Mouse (Mus musculus): Measurements from ENCODE around the gene Usp17le. TPM values are rescaled to one million over a fixed set of nuclear protein-coding genes. Genes with fewer than 3 reads are reported as not detected.
"Not testable (repeated sequence)": the region's sequence is repeated elsewhere in the genome, so short reads cannot be mapped to it uniquely, and the experiment has no call there.

Usp17le gene
- total RNA-seq (2021) = not detected

DNA sequence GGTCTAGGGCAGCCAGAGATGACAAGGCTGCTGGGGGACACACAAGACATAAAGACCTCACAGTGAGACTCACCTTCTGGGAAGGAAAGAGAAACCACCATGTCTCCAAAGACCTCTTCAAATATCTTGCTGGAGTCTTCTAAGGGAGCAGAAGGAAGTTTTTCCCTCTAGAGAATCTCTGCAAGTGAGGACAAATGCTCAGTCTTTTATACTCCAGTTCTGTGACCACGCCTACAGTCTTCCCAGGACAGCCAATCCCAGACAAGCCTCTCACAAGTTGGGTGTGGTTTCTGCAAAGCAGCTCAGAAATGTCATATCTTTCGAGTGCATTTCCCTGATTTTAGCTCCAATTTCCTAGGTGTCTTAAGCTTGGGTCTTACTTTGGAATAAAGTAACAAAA lies at the start of gene Usp17le:
Gene Usp17le (minus strand): TSS at position 101 of the 400 bp plus-strand sequence.
- DNase-seq; intact Hi-C loops (cut with DNase I): not testable (repeated sequence)

DNA sequence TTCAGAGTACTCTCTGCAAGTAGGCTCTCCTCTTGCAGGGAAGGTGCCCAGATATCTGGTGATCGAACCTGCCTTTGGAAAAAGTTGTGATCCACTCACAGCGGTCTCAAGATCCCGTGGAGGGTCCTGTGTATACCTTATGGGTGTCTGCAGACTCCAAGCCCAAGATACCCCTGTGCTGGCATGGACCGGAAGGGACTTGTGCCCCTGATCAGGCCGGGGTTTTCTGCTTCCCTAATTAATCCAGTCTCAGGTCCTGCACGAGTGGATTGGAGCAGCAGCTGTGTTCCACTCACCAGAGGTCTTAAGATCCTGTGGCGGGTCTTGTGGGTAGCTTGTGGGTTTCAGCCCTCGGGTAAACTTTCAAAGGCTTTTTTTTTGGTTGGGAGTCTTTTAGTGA lies 33.1 kb upstream of the Usp17le start:
- intact Hi-C loops (cut with DNase I); DNase-seq: not testable (repeated sequence)

DNA sequence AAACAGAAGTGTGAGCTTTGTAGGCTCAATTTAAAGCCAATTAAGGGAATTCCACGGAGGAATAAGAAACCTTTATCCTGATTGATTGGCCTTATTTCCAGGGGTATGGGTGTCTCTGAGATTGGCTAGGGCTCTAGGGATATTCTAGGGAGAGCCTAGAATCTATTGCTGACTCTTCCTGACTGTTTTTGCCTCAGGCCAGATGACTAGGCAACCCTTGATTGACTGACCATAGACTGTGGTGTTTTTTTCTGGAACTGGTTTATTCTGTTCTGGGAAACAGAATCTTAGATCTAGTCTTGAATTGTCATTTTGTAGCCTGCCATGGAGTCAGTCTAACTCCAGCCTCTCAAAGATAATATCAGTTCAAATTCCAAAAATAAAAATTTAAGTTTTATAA lies 13.5 kb upstream of the Usp17le start:
- no peak for DNase-seq
- intact Hi-C loops (cut with DNase I) = no loop called here

Other genes with a start within 250 kb of the Usp17le start
- not detected for gene Olfr651, start 227.3 kb downstream of the Usp17le start, total RNA-seq (2021)
- gene Olfr652, start 216.6 kb downstream of the Usp17le start, total RNA-seq (2021) = not detected
- not detected for gene Olfr653, start 200.2 kb downstream of the Usp17le start, total RNA-seq (2021)
- gene Olfr654, start 190.4 kb downstream of the Usp17le start, total RNA-seq (2021) = not detected
- not detected for gene Olfr655, start 175.7 kb downstream of the Usp17le start, total RNA-seq (2021)
- not detected for gene Olfr656, start 163.5 kb downstream of the Usp17le start, total RNA-seq (2021)
- not detected for gene Olfr657, start 152.7 kb downstream of the Usp17le start, total RNA-seq (2021)
- gene Olfr658, start 130.2 kb downstream of the Usp17le start, total RNA-seq (2021) = not detected
- not detected for gene Olfr659, start 110.7 kb downstream of the Usp17le start, total RNA-seq (2021)
- gene Olfr661, start 91.0 kb downstream of the Usp17le start, total RNA-seq (2021) = not detected
- gene Usp17lb, start 65.1 kb upstream of the Usp17le start, total RNA-seq (2021) = not detected
- gene Usp17la, start 79.5 kb upstream of the Usp17le start, total RNA-seq (2021) = not detected
- not detected for gene Olfr665, start 100.6 kb upstream of the Usp17le start, total RNA-seq (2021)
- gene Olfr666, start 118.5 kb upstream of the Usp17le start, total RNA-seq (2021) = not detected
- not detected for gene Olfr667, start 144.0 kb upstream of the Usp17le start, total RNA-seq (2021)
- gene Olfr668, start 150.6 kb upstream of the Usp17le start, total RNA-seq (2021) = not detected
- not detected for gene Olfr669, start 156.8 kb upstream of the Usp17le start, total RNA-seq (2021)
- gene Olfr670, start 185.2 kb upstream of the Usp17le start, total RNA-seq (2021) = not detected
- gene Olfr671, start 201.7 kb upstream of the Usp17le start, total RNA-seq (2021) = not detected
- not detected for gene Olfr672, start 224.6 kb upstream of the Usp17le start, total RNA-seq (2021)

All from heart, postnatal 36 days (tissue).